ENCODE assay signal across 12 mouse cellular contexts in the genomic region with DNA sequence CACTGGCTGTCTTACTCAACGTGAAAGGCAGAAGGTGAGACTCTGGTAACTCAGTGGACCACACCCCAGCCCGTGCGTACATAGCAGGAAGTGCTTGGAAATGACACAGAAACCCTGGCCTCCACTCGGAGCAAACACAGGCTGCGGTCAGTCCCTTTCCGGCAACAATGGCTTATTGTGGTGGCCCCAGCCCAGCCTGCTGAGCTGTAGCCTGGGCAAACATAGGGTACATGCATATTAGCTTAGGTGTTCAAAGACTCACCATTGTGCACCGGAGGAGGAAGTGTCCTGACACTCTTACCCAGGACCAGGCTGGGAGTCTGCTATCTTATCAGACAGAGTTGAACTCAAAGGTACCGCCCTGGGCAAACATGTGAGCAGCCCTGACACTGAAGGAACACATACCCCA. TPM values are rescaled to one million over a fixed set of nuclear protein-coding genes. Genes with fewer than 3 reads are reported as not detected.
A peak's percentile ranks its signal among the peaks of the same experiment; 100 is the strongest.
DNase-seq lines count a peak whose midpoint lies in the region; ATAC-seq and TF ChIP-seq lines count a peak whose summit lies in the region.
"Had no signal": no experiment of that assay in that cellular context is flagged by ENCODE, and none has a peak within 500 bp of the region (broad histone marks: within the 10 kb centered on the region; RNA-seq: fewer than 3 reads in every experiment).

No protein-coding gene starts in this region.

- H3K4me3 ChIP-seq in heart, embryonic 11.5 days (ENCODE audit: low read depth, low read length) = no peak overlapping the region
- no peak overlapping the region for H3K4me3 ChIP-seq in CH12.LX (replicated peaks in 1 of 3; ENCODE audit: low read depth in 2 of 3, low read length in 2 of 3, poor library complexity in 1 of 3)
- H3K4me3 ChIP-seq: neural tube, embryonic 15.5 days had no signal

- peaks cover 33% of the 10 kb centered on the region for H3K4me1 ChIP-seq in heart, embryonic 11.5 days (ENCODE audit: control insufficient read depth, insufficient read depth, low read length)
- H3K4me1 ChIP-seq in CH12.LX (ENCODE audit: control insufficient read depth in 1 of 2, insufficient read depth in 2 of 2) = peaks cover 3 to 26% of the 10 kb centered on the region in 2 experiments

- no peak for TF ChIP-seq EP300 in CH12.LX (IDR thresholded peaks at IDR 0.05; ENCODE audit: low read length)

- peak overlapping the region; percentile 23 for H3K9ac ChIP-seq in heart, embryonic 11.5 days (ENCODE audit: low read depth, low read length)
- H3K9ac ChIP-seq in CH12.LX (ENCODE audit: insufficient read depth, low read depth) = no peak overlapping the region
- H3K9ac ChIP-seq: neural tube, embryonic 15.5 days had no signal

- no peak for TF ChIP-seq RAD21 in CH12.LX (IDR thresholded peaks at IDR 0.05; ENCODE audit: low read depth, low read length)

- no peak for TF ChIP-seq CTCF in CH12.LX (conservative IDR thresholded peaks at IDR 0.05 in 1 of 2, IDR thresholded peaks at IDR 0.05 in 1 of 2; ENCODE audit: low read depth in 2 of 2, low read length in 2 of 2)

- intact Hi-C loops in heart, postnatal 14 days (cut with DNase I) = loop anchor here (1.0 to 5.0 kb wide), 2 partner anchors 70 to 300 kb away; no protein-coding TSS in a partner anchor

- DNase-seq in heart, postnatal 14 days = no peak
- DNase-seq in CH12.LX (ENCODE audit: extremely low read depth) = no peak
- DNase-seq in liver = peak; percentile 42
- no peak for DNase-seq in testis, postnatal 10 days (ENCODE audit: low spot score)
- no peak for DNase-seq in layer of hippocampus, postnatal 10 days (ENCODE audit: low spot score in 2 of 2)
- DNase-seq in left cerebral cortex, adult 18-20 months (ENCODE audit: low spot score in 2 of 2) = no peak
- DNase-seq: cerebellum, postnatal 25 days; gastrocnemius, postnatal 10 days had no signal

- peak overlapping the region; percentile 50 for H3K4me2 ChIP-seq in heart, embryonic 11.5 days
- H3K4me2 ChIP-seq in CH12.LX (ENCODE audit: insufficient read depth, low read depth, poor library complexity, severe bottlenecking) = no peak overlapping the region

- in situ Hi-C loops in CH12.LX (cut with MboI; ENCODE audit: low pct_ligation_motif_present, low pct_unique_long_range_greater_than_20kb, low sequenced_read_pairs) = loop anchor here (10.0 kb wide), 1 partner anchor 298 kb away; no protein-coding TSS in a partner anchor

- H3K27ac ChIP-seq in heart, embryonic 11.5 days (ENCODE audit: low read depth, low read length) = 0 out of 2 replicates have a peak overlapping the region, but pooled peaks have one; percentile 58
- no peak overlapping the region for H3K27ac ChIP-seq in CH12.LX (ENCODE audit: insufficient read depth, low read depth)
- H3K27ac ChIP-seq: neural tube, embryonic 15.5 days had no signal

- TF ChIP-seq POLR2A in CH12.LX (IDR thresholded peaks at IDR 0.05; ENCODE audit: low read depth, low read length) = no peak

- no peaks in the 10 kb centered on the region for H3K27me3 ChIP-seq in heart, embryonic 11.5 days (ENCODE audit: control insufficient read depth, insufficient read depth, low read length)
- H3K27me3 ChIP-seq in CH12.LX (replicated peaks) = peaks cover 76% of the 10 kb centered on the region

- H3K79me2 ChIP-seq in CH12.LX (replicated peaks; ENCODE audit: control insufficient read depth, extremely low read depth, insufficient read depth, poor library complexity, severe bottlenecking) = 0 out of 2 replicates have a peak, but pooled peaks cover 5% of the 10 kb centered on the region

- WGBS in heart, embryonic 11.5 days (ENCODE audit: insufficient replicate concordance) = 21% methylated on average over 8 of the region's 8 CpGs

- dilution Hi-C loops in CH12.LX (cut with MboI; ENCODE audit: extremely low pct_ligation_motif_present, extremely low pct_unique_long_range_greater_than_20kb, low sequenced_read_pairs) = no loop called here

- ATAC-seq in heart, embryonic 11.5 days (replicated peaks; ENCODE audit: insufficient number of reproducible peaks, low FRiP score, low TSS enrichment) = no peak
- peak; percentile 17 for ATAC-seq in megakaryocyte-erythroid progenitor cell, adult 5-6 weeks (replicated peaks; ENCODE audit: low FRiP score, low TSS enrichment, poor library complexity, severe bottlenecking)

- H3K36me3 ChIP-seq in heart, embryonic 11.5 days (ENCODE audit: control insufficient read depth, insufficient read depth, low read length) = no peaks in the 10 kb centered on the region
- H3K36me3 ChIP-seq in CH12.LX (replicated peaks in 1 of 2; ENCODE audit: control insufficient read depth in 1 of 2, insufficient read depth in 1 of 2, low read length in 1 of 2) = no peaks in the 10 kb centered on the region
- H3K36me3 ChIP-seq: neural tube, embryonic 15.5 days had no signal

- no peaks in the 10 kb centered on the region for H3K9me3 ChIP-seq in heart, embryonic 11.5 days (replicated peaks; ENCODE audit: control insufficient read depth, low read length)
- no peaks in the 10 kb centered on the region for H3K9me3 ChIP-seq in CH12.LX (replicated peaks; ENCODE audit: low read length)
- H3K9me3 ChIP-seq: neural tube, embryonic 15.5 days had no signal

TF ChIP-seq in CH12.LX, 34 proteins besides CTCF, POLR2A, EP300 and RAD21:
- TF ChIP-seq NELFE (IDR thresholded peaks at IDR 0.05; ENCODE audit: low read depth, low read length) = no peak
- TF ChIP-seq MYC (IDR thresholded peaks at IDR 0.05; ENCODE audit: low read depth, low read length) = no peak
- 0 out of 2 replicates have a peak, but pooled peaks have one; percentile 6 for TF ChIP-seq BHLHE40 (IDR thresholded peaks at IDR 0.05; ENCODE audit: low read depth, low read length)

RNA-seq across cellular contexts. Expression of a gene that starts 3.6 kb away (rescaled TPM):
- 11.8 TPM in 2 replicates for polyA plus RNA-seq in heart, embryonic 11.5 days (2014; fragmentation: Nextera tagmentation; extraction: Ambion mirVana)
- total RNA-seq in heart, postnatal 14 days (2021) = 10 to 100 TPM; 14.3 to 14.6 TPM
- 16.9 and 17.2 TPM in 2 replicates for total RNA-seq in CH12.LX (2012; rRNA removed)
- 13.0 and 13.3 TPM in 2 replicates for total RNA-seq in CH12.LX (2014; rRNA removed)
- polyA plus RNA-seq in CH12.LX (2012; ENCODE audit: insufficient read length, low read depth) = 24.5 and 29.9 TPM in 2 replicates
- 13.8 and 14.4 TPM in 2 replicates for total RNA-seq in megakaryocyte-erythroid progenitor cell, adult 5-6 weeks (2014; fragmentation: Nextera tagmentation)
- total RNA-seq in megakaryocyte-erythroid progenitor cell, adult 5-6 weeks (2017) = 7.4 and 20.8 TPM in 2 replicates
- 10 to 100 TPM; 38.6 to 40.1 TPM for total RNA-seq in layer of hippocampus, postnatal 10 days (2021)
- 10 to 100 TPM; 30.5 to 33.7 TPM for total RNA-seq in left cerebral cortex, adult 18-20 months (2021)

RNA-seq across cellular contexts. Expression of a gene that starts 12.8 kb away (rescaled TPM):
- polyA plus RNA-seq in heart, embryonic 11.5 days (2014; fragmentation: Nextera tagmentation; extraction: Ambion mirVana) = 0.10 TPM in 1 of 2 replicates, not detected in the other
- not detected for total RNA-seq in heart, postnatal 14 days (2021)
- total RNA-seq in CH12.LX (2012; rRNA removed) (not detected in 2 replicates), CH12.LX (2014; rRNA removed) (not detected in 2 replicates)
- polyA plus RNA-seq in CH12.LX (2012; ENCODE audit: insufficient read length, low read depth) = not detected in 2 replicates
- not detected in 2 replicates for total RNA-seq in megakaryocyte-erythroid progenitor cell, adult 5-6 weeks (2014; fragmentation: Nextera tagmentation)
- total RNA-seq in megakaryocyte-erythroid progenitor cell, adult 5-6 weeks (2017) = not detected in 2 replicates
- not detected for total RNA-seq in layer of hippocampus, postnatal 10 days (2021)
- not detected for total RNA-seq in left cerebral cortex, adult 18-20 months (2021)
- total RNA-seq: gastrocnemius, postnatal 10 days; left cerebral cortex, adult 8-10 months had no signal
- polyA plus RNA-seq: neural tube, embryonic 15.5 days had no signal

RNA-seq across cellular contexts. Expression of a gene that starts 19.7 kb away (rescaled TPM):
- polyA plus RNA-seq in heart, embryonic 11.5 days (2014; fragmentation: Nextera tagmentation; extraction: Ambion mirVana) = 347 and 390 TPM in 2 replicates
- total RNA-seq in heart, postnatal 14 days (2021) = 100 to 1,000 TPM; 460 to 507 TPM
- total RNA-seq in CH12.LX (2012; rRNA removed) (3,654 and 3,770 TPM in 2 replicates), CH12.LX (2014; rRNA removed) (1,686 and 1,748 TPM in 2 replicates)
- polyA plus RNA-seq in CH12.LX (2012; ENCODE audit: insufficient read length, low read depth) = 705 and 1,020 TPM in 2 replicates
- total RNA-seq in megakaryocyte-erythroid progenitor cell, adult 5-6 weeks (2014; fragmentation: Nextera tagmentation) = 3,693 and 4,041 TPM in 2 replicates
- total RNA-seq in megakaryocyte-erythroid progenitor cell, adult 5-6 weeks (2017) = 2,831 and 3,324 TPM in 2 replicates
- total RNA-seq in layer of hippocampus, postnatal 10 days (2021) = 100 to 1,000 TPM; 654 to 715 TPM
- total RNA-seq in left cerebral cortex, adult 18-20 months (2021) = 100 to 1,000 TPM; 728 to 804 TPM

RNA-seq across cellular contexts. Expression of a gene that starts 51.2 kb away (rescaled TPM):
- polyA plus RNA-seq in heart, embryonic 11.5 days (2014; fragmentation: Nextera tagmentation; extraction: Ambion mirVana) = 24.0 and 27.5 TPM in 2 replicates
- total RNA-seq in heart, postnatal 14 days (2021) = 10 to 100 TPM; 43.1 to 63.7 TPM
- 0.46 and 0.85 TPM in 2 replicates for total RNA-seq in CH12.LX (2012; rRNA removed)
- 0.16 and 0.20 TPM in 2 replicates for total RNA-seq in CH12.LX (2014; rRNA removed)
- 0.45 and 0.67 TPM in 2 replicates for polyA plus RNA-seq in CH12.LX (2012; ENCODE audit: insufficient read length, low read depth)
- total RNA-seq in megakaryocyte-erythroid progenitor cell, adult 5-6 weeks (2014; fragmentation: Nextera tagmentation) = 0.04 and 0.25 TPM in 2 replicates
- 0.05 TPM in 1 of 2 replicates, not detected in the other for total RNA-seq in megakaryocyte-erythroid progenitor cell, adult 5-6 weeks (2017)
- total RNA-seq in layer of hippocampus, postnatal 10 days (2021) = 1 to 10 TPM; 8.1 to 9.6 TPM
- 10 to 100 TPM in 1 of 2 experiments, 1 to 10 TPM in 1; 8.2 to 11.2 TPM for total RNA-seq in left cerebral cortex, adult 18-20 months (2021)

RNA-seq across cellular contexts. Expression of a gene that starts 57.6 kb away (rescaled TPM):
- polyA plus RNA-seq in heart, embryonic 11.5 days (2014; fragmentation: Nextera tagmentation; extraction: Ambion mirVana) = 25.7 and 28.0 TPM in 2 replicates
- 1 to 10 TPM; 1.0 to 1.2 TPM for total RNA-seq in heart, postnatal 14 days (2021)
- total RNA-seq in CH12.LX (2012; rRNA removed) = not detected in 2 replicates
- not detected in 2 replicates for total RNA-seq in CH12.LX (2014; rRNA removed)
- not detected in 2 replicates for polyA plus RNA-seq in CH12.LX (2012; ENCODE audit: insufficient read length, low read depth)
- total RNA-seq in megakaryocyte-erythroid progenitor cell, adult 5-6 weeks (2014; fragmentation: Nextera tagmentation) = not detected in 2 replicates
- total RNA-seq in megakaryocyte-erythroid progenitor cell, adult 5-6 weeks (2017) = not detected in 2 replicates
- total RNA-seq in layer of hippocampus, postnatal 10 days (2021) = not detected
- not detected for total RNA-seq in left cerebral cortex, adult 18-20 months (2021)
- total RNA-seq: gastrocnemius, postnatal 10 days; left cerebral cortex, adult 8-10 months had no signal
